Mouse (Mus musculus): Measurements from ENCODE around the gene Fbxo47.

The Fbxo47 gene

DNA sequence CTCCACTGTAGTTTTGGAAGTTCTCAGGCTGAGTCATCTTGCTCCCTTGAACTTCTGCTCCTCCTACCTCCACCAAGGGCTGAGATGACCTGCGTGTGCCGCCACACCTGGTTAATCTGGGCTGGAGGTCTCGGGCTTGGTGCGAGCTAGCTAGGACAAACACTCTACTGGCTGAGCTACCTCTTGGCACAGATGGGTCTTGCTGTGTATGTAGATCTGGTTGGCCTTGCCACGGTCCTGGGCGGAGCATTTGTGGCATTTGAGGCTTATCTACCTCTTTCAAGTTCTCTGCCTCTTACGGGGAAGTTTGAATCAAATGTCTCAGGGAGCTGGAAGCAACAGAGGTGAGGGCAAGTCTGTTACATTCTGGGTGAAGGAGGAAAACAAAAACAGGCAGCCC, 73.6 kb downstream of the Fbxo47 start:
- peak; percentile 83 for DNase-seq

DNA sequence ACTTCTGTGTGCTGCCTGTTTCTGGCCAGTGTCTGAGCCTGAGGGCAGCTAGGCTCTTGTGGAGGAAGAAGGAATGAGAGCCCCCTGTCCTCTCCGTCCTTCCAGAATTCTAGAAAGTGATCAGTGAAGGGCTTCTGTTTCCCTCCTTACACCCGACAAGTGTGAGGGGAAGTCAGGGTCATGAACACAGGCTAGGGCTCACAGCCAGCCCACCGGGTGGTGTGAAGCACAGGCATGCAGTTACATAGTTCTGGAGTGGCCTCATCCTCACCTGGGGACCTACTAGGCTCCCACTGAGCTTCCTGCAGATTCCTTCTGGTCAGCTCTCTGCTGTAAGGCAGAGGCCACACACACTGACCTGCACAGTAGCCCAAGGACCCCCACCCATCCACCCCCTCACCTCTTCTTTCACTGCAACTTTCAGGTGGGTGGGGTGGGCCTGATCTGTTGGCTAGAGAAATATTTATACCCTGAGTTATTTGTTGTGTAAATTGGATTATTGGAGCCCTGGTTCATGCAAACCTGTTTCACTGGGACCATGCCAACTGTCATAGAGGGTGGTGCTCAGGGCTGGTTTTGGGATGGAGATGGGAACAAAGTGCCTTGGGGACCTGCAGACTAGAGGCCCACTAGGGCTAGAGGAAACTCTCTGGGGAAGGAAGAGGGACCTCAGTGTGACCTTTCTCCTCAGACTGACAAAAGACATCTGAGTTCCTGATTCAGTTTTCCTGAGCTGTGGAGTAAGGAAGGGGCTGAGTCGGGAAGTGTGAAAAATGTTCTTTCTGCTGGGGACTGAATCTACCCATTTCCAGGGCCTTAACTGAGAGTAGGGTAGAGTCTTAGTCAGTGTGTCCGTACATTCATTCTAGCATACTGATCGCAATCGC, 74.5 kb downstream of the Fbxo47 start:
- DNase-seq, result no peak

DNA sequence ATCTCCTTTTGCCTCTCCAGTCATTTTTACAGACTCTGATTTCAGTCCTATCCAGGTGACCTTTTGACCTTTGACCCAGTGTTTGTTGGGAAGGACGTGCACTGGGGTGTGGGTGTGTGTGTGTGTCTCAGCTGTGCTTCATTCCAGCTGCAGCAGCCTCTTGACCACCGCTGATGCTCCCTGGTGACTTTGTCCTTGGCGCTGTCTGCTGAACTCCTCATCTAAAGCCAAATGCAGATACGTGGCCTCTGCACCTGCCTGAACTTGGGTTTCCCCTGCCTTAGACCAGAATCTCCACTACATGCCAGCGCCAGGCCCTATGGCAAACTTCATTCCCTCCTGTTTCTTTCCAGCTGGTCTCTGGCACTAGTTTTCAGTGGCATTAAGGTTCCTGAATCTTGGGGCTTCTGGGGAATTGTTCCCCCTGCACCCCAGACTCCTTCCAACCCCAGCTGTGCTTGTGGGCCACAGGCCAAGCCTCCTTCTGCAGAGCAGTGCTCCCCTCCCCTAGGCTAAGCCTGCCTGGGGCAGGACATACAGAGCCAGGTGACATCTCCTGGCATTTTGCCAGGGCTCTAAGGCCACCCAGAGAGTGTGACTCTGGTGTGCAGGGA, 75.2 kb downstream of the Fbxo47 start:
- DNase-seq, result no peak

DNA sequence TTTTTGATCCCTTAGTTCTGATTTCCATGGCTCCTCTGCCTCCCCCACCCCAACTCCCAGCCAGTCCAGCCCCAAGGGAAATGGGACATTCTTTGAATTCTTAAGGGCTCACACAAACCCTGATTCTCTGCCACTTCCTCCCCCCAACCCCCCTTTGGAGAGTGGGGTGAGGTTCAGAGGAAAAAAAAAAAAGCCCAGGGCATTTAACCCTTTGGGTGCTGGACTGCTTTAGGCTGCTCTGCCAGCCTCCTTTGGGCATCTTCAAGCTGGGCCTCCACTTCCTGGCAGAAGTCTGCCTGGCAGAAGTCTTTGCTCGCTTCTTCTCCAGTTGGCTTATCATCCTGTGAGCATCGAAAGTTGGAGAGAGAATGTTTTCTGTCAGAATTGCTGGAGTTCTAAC, 75.9 kb downstream of the Fbxo47 start:
- DNase-seq, result peak; percentile 75

DNA sequence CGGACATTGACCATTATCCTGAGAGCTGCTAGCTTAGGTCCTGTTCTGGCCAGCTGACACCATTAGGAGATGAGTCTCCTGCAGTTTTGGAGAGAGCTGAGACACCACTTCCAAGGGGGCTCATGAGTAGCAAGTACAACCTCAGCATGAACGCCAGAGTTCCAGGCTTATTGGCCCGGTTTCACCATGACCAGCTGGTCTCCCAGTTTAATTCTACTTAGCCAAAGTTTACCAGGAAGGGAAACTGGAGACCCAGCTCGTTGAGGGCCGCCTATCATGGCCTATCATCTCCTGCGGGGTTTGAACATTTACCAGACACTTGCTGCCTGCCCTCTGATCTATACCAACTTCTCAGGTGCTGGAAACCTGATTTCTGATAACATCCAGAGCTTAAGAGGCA, 76.3 kb downstream of the Fbxo47 start:
- DNase-seq, result no peak

DNA sequence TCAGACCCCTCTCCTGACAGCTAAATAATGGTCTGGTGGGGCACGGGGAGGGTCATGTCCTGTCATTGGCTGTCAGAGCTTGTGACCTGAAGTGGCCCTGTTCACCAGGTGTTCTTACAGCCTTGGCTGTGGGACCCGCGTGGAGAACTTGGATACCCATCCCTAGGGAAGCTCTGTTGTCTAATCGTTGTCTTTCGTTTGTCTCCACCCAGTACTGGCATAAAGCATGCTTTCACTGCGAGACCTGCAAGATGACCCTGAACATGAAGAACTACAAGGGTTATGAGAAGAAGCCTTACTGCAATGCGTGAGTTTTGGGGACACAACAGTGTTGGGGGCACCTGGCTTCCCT, 77.4 kb downstream of the Fbxo47 start:
- no peak for DNase-seq

DNA sequence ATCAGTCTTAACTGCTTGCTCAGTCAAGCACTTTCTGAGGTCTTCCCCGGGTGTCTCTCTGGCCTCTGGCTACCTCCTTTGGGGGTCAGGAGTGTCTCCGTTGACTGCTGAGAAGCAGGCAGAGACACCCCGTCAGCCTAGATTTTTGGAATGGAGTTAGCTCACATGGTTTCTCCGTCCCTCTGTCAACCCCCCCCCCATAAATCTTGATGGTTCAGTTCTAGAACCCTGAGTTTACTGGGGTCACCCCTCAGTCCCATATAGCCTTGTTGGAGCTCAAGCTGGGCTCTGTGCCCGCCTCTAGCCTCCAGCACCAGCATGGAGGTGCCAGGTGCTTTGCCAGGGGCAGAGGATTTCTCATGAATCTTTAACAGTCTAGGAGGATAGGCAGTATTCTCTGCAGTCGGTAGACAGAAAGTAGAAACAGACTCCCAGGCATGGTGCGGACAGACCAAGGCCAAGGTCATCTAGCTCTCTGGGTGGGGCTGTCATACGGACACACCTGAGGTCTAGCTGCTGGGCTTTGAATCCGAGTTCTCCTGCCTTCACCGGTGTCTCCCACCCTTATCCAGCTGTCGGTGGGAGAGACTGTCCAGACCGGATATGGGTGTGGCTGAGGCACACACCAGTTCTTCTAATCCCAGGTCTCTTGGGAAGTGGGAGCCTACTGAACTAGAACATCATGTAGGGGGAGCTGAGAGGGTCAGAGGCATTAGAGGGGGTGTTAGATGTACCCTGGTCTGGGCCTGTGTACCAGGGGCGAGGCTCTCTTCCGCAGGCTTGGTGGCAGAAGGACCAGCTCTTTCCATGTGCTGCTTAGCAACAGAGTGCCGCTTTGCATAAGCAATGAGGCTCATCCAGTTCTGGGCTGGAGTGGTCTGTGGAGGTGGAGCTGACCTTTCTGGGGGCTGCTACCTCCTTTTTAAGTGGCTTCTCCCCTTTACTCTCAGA, 78.0 kb downstream of the Fbxo47 start:
- DNase-seq, result no peak

DNA sequence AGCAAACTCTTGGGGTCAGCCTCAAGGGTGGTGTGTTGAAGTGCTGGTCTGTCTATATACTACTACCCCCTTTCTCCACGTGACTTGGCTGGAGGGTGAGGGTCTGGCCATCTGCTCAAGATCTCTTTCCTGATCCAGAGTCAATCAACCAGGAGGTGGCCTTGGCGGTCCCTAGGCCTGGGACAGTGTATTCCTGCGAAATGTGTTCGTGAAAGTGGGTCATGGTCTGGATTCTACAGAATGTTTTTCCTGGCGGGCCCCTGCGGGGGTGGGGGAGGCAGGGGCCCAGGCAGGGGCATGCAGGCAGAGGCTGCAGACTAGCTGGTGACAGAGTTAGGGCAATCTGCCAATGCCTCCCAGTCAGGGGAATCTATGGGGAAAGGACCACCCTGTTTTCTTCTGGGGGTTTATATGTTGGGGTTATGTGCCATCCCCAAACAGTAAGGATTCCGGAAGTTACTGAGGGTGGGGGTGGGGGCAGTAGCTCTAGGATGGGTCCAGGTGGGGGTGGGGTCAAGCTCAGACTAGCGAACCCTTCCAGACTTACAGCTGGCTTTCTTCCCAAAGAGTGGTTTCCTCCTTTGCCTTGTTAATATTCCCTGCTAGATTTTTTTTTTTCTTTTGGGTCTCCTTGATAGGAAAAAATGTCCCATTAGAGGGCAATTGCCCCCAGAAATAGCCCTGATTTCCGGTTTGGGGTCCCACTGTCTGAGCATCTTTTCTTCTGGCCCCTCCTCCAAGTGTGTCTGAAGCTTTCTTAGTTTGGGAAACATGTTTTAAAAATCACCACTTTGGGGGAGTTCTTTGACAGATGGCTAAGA, 78.9 kb downstream of the Fbxo47 start:
- no peak for DNase-seq

DNA sequence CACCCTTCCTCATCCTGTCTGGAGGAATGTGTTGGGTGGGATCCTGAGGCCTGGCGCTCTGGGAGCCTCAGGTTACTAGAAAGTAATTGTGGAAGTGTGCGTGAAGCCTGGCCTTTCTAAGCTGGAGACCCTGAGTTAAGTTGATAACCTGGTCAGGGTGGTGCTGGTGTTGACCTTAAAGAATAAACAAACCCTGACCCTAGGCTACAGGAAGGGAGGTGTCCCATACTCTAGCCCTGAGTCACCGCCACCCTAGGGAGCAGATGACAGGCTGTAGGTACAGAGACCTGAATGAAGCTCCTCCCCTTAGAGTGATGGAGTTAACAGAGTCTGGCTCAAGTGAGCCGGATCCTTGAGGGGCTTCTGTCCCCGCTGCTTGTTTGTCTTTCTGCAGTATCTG, 80.1 kb downstream of the Fbxo47 start:
- DNase-seq, result no peak
